Mouse (Mus musculus) spleen, adult 2 months (tissue): ENCODE results near the gene Kif3a.

Source experiments
- CTCF ChIP-seq: fragments of 200-500 bp; IDR thresholded peaks from 2 replicates; pipeline ENCODE4 v1.5.1; 2011; ENCODE audit warnings: mild to moderate bottlenecking, inconsistent platforms; ENCODE audit not compliant: insufficient read depth, insufficient read length, insufficient replicate concordance; ENCODE audit errors: extremely low read depth
- POLR2A ChIP-seq: fragments of 200-500 bp; IDR thresholded peaks from 2 replicates; pipeline ENCODE4 v1.6.1; 2011; ENCODE audit warnings: low read depth, low read length, inconsistent platforms

GRCm38 (mm10) chr11:53588279-53588678 lies 21.1 kb downstream of the Kif3a start:
- no peak for TF ChIP-seq POLR2A
- TF ChIP-seq CTCF, result no peak
